Mouse (Mus musculus) cerebellum, adult (tissue): ENCODE data around the gene Gm2001.
"Not testable (repeated sequence)": the region's sequence is repeated elsewhere in the genome, so short reads cannot be mapped to it uniquely, and the experiment has no call there.

Experiments
- ATAC-seq: cut with Nextera tagmentation; 2 replicates; pipeline ENCODE4 v1.9.2; 2017; ENCODE audit warnings: mild to moderate bottlenecking, moderate library complexity, mixed read lengths; ENCODE audit not compliant: insufficient number of reproducible peaks, low FRiP score, low TSS enrichment

Gene Gm2001

GRCm38 (mm10) chr12:87842239-87842638 lies at the start of gene Gm2001:
Gene Gm2001, minus strand, starts transcription at chr12:87842339.
- not testable (repeated sequence) for ATAC-seq

- ATAC-seq: not testable (repeated sequence)
Observed at GRCm38 (mm10) chr12:87873772-87874171, 31.6 kb upstream of the Gm2001 start, which contains the start of gene Gm2016. Gene Gm2016, plus strand, starts transcription at chr12:87874072.

GRCm38 (mm10) chr12:87864048-87864447 lies 21.9 kb upstream of the Gm2001 start:
- ATAC-seq: not testable (repeated sequence)

GRCm38 (mm10) chr12:87863638-87864037 lies 21.5 kb upstream of the Gm2001 start:
- not testable (repeated sequence) for ATAC-seq

GRCm38 (mm10) chr12:87861740-87862692 lies 19.9 kb upstream of the Gm2001 start:
- ATAC-seq: not testable (repeated sequence)

- ATAC-seq: 0 out of 2 replicates have a peak, but pooled peaks have one; percentile 36
Observed at GRCm38 (mm10) chr12:87856067-87856466, 13.9 kb upstream of the Gm2001 start.

- ATAC-seq: not testable (repeated sequence)
Observed at GRCm38 (mm10) chr12:87850657-87851056, 8.5 kb upstream of the Gm2001 start.

GRCm38 (mm10) chr12:87816277-87816676 lies 25.9 kb downstream of the Gm2001 start, which contains the start of gene BB287469:
Gene BB287469, plus strand, starts transcription at chr12:87816577.
- ATAC-seq: not testable (repeated sequence)

- ATAC-seq: not testable (repeated sequence)
Observed at GRCm38 (mm10) chr12:87797971-87798370, 44.2 kb downstream of the Gm2001 start.

GRCm38 (mm10) chr12:87795212-87795611 lies 46.9 kb downstream of the Gm2001 start, which contains the start of gene Gm21936:
Gene Gm21936, plus strand, starts transcription at chr12:87795512.
- ATAC-seq: not testable (repeated sequence)
